Mouse (Mus musculus): ENCODE results near the gene Ahdc1.
A peak's percentile ranks its signal among the peaks of the same experiment; 100 is the strongest.

Ahdc1 gene

DNA sequence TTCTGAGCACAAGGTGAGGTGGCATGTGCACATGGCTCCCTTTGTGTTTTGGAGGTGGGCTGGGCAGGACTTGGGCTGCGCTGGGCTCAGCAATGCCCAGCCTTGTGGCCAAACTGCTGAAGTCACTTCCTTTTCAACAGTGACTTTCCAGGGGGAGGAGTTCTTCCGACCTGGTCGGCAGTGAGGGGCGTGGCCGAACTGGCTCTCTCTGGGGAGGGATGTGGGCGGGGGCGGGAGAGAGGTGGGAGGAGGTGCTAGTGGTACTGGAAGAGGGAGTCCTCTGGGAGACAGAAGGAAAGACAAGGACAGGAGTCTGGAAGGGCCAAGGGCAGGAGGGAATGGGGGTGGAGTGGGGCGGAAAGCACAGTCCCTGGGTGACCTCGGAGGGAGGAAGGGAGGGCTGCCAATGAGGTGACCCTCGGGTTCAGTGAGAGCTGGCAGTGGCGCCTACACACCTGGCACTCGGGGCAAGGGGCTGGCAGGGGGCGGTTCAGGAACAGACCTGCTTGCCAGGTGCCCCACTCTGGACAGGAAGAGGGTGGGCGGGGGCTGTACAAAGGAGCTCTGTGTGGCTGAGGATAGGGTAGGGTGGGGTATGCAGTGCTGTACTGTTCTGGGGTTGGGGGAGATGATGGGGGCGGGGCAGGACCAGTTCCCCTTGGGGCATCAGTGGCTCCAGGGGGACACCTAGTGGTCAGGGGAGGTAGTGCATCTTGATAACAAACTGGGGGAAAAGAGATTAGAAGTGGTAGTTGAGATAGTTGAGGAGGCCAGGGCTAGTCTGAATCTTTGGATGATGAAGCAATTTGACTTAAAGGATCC is 45.2 kb downstream of the Ahdc1 start:
- DNase-seq: peak; percentile 97

DNA sequence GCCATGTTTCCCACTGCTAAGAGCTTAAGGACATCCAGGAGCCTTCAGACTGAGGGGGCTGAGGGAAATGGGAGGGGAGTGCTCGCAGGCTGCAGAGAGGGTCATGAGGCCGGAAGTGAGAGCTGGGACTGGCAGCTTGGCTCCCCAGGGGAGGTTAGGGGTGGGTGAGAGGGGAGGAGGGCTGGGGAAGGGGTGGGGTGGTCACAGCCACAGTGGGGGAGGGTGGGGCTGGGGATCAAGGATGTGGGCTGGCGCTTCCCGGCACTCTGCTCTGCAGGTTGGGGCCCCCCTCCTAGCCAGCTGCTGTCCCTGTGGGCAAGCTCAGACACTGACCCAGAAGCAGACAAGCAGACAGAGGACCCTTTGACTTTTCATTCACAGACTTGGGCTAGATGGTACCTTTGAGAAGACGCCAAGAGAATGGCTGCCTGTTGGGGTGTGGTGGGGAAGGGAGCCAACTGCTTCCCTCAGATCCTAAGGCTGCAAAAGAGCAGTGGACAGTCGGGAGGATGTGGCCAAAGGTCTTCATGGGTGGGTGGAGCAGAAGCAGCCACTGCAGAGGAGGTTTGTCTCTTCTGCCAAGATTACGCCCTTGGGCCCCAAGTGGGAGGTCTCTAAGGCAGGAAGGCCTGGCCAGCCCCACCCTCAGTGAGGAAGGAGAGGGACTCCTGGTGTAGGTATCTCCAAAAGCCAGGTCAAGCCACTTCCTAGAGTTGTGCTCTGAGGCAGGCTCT is 46.5 kb downstream of the Ahdc1 start:
- peak; percentile 95 for DNase-seq

DNA sequence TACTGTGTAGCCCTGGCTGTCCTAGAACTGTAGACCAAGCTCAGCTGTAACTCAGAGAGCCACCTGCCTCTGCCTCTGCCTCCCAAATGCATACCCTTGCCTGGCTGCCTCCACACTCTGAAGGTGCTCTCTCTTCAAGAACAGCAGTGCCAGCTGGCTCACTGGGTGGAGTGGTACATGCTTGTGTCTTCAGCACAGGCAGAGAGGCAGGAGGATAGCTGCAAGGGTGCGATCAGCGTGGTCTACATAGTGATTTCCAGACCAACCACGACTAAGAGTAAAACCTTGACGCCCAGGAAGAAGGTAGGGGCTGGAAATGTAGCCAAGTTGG is 47.0 kb downstream of the Ahdc1 start:
- no peak for DNase-seq

DNA sequence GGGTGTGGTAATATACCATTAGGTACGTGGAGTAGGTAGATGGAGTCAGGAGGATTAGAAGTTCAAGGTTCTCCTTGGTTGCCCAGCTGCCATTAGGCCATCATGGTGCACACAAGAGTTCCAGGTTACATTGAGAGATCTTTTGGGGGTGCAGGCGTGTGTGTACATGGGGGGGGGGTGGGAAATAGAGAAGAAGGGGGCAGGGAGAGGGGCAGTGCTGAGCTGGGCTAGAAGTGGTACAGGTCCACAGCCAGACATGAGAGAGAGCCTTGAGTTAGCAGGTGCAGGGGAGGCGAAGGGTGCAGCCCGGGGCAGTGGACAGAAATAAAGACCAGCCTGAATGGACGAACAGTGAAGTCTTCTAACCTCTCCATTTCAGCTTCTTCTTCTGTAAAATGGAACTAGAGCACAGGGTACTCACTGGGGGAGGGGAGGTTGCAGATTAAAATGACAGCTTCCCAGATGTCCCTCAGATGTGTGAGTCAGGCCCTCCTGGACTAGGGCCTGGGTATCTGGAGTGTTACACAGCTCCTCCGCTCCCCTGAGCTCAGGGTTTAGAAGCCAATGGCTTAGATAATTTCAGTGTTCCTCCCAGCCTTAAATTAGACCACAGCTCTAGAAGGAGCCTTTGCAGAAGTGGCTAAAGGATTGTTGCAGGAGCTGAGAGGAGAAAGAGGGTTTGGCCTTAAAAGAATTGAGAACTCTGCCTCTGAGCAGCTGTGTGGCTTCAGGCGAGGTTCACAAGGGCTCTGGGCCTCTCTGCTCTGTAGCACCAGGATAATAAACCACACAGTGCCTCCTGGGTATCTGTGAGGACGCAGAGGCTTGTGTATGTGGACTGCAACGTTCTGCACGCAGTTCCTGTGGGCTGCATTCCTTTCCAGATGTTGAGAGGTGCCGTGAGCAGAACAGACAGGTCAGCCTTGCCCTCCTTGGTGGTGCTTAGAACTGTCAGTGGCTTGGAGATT is 47.7 kb downstream of the Ahdc1 start:
- no peak for DNase-seq

DNA sequence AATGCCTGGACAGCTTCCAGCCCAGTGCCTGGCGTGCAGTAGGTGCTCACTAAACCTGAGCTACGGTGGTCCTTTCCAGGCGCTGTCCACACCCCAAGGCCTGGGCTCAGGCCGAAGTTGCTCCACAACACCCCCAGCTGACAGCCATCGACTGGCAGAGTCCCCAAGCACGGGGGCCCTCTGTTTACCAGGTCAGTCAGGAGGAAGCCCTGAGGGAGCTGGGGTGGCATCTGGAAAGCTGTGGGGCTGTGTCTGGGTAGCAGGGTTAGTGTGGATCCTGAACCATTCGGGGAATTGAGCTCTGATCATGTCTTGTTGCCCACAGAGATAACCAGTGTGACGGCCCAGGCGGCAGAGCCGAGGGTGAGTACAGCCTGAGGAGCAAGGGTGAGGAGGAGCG is 49.6 kb downstream of the Ahdc1 start:
- DNase-seq: no peak

DNA sequence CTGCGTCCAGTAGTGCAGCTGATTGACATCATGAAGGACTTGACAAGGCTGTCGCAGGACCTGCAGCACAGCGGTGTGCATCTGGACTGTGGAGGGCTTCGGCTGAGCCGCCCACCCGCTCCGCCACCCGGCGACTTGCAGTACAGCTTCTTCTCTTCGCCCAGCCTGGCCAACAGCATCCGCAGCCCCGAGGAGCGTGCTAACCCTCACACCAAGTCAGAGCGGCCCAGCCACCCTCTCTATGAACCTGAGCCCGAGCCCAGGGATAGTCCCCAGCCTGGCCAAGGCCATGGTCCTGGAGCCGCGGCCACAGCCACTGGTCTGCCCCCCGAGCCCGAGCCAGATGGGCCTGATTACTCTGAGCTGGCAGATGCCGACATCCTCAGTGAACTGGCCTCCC is 50.7 kb downstream of the Ahdc1 start:
- no peak for DNase-seq

DNA sequence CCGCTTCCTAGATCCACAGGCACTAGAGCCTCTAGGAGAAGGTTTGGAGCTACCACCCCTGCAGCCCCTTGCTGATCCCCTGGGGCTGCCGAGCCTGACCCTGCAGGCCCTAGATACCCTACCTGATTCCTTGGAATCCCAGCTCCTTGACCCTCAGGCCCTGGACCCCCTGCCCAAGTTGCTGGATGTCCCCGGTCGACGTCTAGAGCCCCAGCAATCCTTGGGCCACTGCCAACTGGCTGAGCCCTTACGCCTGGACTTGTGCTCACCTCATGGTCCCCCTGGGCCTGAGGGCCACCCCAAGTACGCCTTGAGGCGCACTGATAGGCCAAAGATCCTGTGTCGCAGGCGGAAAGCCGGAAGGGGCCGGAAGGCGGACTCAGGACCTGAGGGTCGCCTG is 51.2 kb downstream of the Ahdc1 start:
- DNase-seq: no peak

DNA sequence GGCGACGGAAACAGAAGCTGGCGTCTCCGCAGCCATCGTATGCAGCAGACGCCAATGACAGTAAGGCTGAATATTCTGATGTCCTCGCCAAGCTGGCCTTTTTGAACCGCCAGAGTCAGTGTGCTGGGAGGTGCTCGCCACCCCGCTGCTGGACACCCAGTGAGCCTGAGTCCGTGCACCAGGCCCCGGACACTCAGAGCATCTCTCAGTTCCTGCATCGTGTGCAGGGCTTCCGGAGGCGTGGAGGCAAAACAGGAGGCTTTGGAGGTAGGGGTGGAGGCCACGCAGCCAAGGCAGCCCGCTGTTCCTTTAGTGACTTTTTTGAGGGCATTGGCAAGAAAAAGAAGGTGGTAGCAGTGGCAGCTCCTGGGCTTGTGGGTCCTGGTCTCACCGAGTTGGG is 52.1 kb downstream of the Ahdc1 start:
- no peak for DNase-seq

DNA sequence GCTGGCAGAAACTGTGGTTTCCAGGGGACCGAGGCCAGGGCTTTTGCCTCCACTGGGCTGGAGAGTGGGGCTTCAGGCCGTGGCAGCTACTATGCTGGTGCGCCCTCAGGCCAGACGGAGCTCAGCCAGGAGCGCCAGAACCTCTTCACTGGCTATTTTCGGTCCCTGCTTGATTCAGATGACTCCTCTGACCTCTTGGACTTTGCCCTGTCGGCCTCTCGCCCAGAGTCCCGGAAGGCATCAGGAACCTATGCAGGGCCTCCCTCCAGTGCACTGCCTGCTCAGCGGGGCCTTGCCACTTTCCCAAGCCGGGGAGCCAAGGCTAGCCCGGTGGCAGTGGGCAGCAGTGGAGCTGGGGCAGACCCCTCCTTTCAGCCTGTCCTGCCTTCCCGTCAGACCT is 52.7 kb downstream of the Ahdc1 start:
- DNase-seq: peak; percentile 95

DNA sequence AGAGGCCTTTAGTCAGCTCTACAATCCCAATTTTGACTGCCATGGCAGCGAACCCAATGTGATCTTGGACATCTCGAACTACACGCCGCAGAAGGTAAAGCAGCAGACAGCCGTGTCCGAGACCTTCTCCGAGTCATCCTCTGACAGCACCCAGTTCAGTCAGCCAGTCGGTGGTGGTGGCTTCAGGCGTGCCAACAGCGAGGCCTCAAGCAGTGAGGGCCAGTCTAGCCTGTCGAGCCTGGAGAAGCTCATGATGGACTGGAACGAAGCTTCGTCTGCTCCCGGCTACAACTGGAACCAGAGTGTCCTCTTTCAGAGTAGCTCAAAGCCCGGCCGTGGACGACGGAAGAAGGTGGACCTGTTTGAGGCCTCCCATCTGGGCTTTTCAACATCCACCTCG is 53.7 kb downstream of the Ahdc1 start:
- DNase-seq: no peak

DNA sequence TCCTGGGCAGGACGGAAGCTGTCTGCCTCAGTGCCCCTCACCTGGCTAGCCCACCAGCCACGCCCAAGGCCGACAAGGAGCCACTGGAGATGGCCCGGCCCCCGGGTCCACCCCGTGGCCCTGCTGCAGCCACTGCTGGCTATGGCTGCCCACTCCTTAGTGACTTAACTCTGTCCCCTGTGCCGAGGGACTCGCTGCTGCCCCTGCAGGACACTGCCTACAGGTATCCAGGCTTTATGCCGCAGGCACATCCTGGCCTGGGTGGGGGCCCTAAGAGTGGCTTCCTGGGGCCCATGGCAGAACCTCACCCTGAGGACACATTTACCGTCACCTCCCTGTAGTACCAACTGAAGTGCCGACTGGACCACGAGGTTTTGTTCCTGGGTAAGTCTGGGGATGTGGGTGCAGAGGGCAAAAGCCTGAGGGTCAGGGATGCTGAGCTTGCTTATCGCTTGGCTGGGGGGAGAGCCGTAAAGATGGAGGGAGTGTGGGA is 54.9 kb downstream of the Ahdc1 start:
- DNase-seq: no peak

DNA sequence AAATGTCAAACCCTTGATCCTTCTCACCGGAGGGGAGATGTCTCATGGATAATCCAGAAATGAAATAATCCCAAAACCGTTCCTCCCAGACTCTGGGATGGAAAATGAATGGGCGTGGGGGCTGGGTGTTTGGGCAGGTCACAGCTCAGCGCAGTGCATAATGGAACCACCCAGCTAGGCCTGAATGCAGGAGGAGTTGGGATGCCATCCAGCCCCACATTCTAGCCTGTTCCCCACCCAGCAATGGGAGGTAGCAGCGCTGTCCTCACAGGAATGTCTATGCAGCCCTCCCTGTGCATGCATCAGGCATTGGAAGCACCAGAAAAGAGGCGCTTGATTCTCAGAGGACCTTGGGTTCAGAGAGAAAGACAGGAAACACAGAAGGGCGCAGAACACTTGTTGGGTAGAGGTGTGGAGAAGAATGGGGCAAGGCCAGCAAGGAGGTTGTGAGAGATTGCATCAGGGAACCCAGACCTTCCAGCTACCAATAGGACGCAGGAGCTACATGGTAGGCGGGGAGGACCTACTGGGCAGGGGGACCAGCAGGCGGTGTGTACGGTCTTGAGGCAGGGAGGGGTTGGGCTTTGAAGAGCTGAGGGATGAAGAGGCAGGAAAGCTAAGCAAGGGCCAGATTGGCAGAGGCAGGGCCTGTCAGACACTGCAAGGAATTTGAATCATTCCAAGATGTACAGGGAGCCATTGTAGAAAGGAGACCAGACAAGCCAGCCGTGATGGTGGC is 57.5 kb downstream of the Ahdc1 start:
- no peak for DNase-seq

DNA sequence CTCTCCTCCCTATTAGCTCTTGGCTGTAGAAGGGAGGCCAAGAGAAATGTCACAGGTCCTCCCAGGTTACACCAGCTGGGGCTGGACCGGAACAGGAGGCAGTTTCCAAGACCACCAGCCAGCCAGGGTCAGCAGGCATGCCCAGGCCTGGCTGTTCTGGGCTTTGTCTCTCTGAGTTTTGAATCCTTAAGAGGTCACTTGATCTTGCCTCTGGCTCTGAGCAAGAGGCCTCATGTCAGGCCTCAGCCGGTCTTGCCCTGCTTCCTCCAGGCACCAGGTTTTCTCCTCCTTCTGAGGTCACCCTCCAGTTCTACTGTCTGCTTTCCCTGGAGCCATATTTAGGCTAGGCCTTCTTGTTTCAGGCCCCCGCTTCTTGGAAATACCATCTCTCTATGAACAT is 59.3 kb downstream of the Ahdc1 start:
- no peak for DNase-seq

DNA sequence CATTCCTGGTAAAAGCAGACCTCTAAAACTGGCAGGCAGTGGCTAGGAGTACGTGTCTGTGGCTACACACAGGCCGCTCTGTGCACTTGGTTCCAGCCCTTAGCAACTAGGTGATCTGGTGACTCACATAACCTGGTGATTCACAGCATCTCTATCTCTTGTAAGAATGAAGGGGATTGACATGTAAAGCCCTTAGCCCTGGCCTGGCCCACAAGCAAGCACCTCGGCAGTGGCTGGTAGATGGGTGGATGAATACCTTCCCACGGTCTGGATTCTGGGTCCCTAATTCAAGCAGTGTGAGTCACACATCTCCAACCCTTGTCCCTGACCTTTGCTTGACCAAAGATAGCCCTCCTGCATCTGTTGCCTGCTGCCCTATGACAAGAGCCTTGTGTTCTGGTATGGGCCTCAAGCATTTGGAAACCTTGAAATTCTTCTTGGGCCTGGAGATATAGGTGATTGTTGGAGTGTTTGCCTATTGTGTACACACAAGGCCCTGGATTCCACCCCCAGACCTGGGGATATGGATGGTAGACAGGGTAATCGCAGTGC is 59.8 kb downstream of the Ahdc1 start:
- DNase-seq: no peak

DNA sequence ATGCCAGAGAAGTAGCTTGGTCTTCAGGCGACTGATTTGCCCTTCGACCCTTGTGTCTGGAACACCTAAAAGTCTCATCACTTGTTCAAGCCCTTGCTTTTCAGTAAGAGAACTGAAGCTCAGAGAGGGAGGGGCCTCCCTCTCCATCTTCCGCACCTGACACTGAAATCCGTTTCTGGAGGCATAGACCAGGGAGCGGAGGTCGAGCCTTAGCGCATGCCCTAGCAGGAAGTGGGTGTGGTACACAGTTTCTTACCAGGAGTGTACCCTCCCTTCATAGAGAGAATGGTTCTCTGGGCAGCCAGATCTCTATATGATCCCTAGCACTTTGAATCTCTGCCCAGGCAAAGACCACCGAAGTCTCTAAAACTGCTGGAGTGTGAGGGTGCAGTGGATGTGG is 62.1 kb downstream of the Ahdc1 start:
- no peak for DNase-seq

DNA sequence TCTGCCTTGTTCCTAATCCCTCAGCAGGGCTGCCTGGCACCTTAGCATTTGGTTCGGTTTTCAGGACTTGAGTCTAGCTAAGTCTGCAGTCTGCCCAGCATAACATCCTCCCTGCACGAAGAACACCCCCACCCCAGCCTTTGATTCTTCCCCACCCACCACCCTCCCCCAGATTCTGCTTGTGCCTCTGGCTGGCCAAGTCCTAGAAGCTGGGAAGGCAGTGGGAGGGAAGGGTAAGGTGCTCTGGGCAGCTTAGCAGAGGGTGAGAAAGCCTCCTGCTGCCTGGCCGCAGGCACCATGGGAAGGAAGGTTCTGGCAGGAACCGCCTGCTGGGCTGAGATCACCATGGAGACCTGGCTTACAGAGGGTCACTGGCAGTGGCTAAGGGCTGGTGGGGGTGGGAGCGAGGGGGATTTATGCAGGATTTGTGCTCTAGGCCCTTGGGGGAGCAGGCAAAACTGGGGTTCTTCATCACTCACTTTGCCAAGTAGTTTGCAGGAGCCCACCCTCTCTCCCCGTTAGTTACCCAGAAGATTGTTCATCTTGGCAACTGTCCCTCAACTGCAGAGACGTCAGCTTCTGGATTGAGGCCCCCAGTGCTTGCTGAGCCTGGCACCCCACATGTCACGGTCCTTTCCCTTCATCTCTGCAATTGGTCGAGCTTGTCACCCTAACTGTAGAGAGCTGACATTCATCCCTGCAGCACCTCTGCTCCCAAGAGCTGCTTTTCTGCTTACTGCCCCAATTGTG is 63.2 kb downstream of the Ahdc1 start:
- DNase-seq: no peak

DNA sequence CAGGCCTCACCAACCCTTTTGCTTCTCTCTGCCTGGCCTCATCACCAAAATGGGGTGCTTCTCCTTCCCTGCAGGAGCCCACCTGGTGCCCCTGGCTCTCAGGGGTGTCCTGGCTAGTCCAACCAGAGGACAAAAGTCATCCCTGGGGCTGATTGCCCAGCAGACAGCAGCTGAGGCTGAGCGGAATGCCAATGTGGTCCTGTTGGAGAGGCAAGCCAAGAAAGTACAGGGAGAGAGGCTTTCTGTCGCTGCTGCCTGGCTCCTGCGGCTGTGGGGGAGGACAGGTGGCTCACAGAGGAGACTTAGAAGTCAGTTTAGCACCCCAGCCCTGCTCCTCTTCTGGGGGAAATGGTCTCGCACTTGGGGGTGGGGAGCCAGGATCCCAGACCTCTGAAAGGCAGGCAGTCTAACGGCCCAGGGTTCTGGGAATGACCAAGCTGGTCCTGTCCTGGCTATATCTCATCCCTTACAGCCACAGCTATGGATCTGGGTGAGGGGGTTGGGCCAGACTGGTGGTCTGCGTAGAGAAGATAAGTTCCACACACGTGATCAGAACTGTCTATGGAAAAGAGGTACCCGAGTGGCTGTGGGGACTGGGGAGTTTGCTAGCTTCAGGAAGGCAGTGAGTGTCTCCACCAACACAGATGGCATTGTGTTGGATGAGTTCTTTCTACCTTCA is 64.0 kb downstream of the Ahdc1 start:
- no peak for DNase-seq

DNA sequence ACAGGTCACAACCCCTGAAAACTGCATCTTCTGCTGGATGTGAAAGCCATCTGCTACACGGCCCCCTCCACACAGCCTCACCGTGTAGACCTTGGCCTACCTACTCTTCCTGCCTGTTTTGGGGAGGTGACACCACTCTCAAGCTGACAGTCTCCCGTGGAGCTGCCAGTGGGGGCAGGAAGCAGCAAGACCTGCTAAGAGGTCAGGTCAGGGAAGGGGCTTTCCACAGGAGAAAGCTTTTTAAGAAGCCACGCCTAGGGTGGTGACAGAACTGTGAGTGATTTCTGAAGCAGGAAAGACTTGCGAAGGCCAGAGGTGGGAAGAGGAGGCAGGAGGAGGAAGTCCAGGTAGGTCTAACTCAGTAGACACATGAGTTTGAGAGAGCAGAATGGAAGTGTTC is 67.9 kb downstream of the Ahdc1 start:
- no peak for DNase-seq

DNA sequence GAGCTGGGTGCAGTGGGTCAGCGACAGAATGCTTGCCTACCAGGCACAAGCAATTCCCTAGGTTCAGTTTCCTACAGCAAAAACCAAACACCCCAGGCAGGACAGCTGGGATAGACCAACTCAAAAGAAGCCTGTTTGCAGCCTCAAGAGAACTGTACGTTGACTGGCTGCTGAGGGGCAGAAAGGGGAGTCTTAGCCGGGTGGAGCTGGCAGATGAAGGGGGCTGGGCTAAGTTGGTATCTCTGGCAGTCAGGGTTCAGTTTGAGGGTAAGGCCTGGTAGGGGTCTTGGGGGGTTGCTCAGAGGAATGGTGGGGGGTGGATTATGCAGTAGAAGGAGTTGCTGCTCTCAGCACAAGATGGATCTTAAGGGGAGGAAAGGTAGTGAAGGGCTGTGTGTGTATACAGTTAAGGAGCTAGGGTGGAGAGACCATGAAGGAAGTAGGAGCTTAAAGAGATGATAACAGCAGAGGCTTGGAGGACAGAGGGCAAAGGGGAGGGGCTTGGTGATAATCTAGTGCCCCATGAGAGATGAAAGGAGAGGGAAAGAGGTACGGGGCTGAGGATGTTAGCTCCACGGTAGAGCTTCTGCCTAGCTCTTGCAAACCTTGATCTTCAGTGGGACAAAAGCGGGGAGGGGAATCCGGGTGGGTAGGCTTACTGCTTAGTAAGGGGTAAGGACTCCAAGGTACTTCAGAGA is 68.5 kb downstream of the Ahdc1 start:
- no peak for DNase-seq

DNA sequence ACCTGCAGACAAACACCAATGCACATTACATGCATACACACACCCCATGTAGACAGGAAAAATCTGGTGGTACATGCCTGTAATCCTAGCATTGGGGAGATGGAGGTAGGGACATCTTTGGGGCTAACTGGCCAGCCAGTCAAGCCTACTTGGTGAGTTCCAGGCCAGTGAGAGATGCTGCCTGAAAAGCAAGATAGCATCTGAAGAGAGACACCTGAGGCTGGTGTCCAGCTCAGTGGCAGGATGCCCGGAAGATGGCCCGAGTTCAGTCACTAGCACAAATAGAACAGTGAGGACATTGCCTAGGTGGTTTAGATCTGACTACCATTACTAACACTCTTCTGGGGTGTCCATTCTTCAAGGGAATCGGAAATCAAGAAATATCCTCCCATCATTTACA is 69.8 kb downstream of the Ahdc1 start:
- DNase-seq: no peak

Measured in kidney, adult 9 months (tissue).